Mouse (Mus musculus): Measurements from ENCODE around the gene Ltbp2.
A peak's percentile ranks its signal among the peaks of the same experiment; 100 is the strongest.

DNA sequence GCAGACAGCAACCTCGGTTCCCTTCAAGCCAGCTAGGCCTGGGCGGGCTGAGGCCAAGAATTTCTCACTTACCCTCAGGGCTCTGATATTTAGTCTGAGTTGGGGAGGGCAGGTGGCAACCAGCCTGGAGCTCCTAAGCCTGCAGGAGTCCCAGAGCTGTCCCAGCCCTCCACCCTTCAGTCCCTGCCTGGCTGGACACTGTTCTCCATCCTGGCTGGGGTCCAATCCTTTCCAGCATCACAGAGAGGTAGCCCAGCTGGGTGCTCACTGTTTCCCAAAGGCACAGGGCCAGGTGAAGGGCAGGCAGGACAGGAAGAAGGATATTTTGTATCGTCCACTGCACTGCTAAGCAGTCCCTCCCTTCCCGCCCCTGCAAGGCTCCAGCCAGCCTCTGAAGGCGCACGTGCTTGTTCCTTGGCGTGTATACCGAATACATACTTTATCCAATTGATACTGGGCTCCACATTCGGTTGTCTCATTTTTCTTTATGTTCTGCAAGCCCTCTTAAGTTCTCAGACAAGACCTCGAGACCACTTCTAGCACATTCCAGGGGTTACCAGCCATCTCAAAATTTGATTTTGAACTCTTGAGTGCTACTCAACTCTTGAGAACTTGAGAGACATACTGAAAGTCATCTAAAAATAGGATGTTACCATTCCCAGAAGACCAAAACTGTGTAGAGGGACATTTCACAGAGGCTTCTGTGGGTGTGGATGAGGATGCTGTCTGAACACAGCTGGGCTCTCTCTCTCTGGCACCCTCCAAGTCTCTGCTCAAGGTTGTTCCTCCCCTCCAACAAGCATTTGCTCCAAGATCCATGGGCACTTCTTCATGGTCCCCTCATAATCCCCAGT, 31.5 kb upstream of the Ltbp2 start:
- TF ChIP-seq POLR2A (IDR thresholded peaks at IDR 0.05; ENCODE audit: control insufficient read depth, low read depth, low read length) (no peak), CTCF (IDR thresholded peaks at IDR 0.05; ENCODE audit: control insufficient read depth, insufficient read depth, insufficient replicate concordance, low read depth, low read length) (peak; percentile 8; the same call in 1 of the 2 replicates)
